Mouse (Mus musculus) left cerebral cortex, postnatal 36 days (tissue): ENCODE results near the gene Dnajb11. TPM values are rescaled to one million over a fixed set of nuclear protein-coding genes. Genes with fewer than 3 reads are reported as not detected.

Experiments
- DNase-seq, 2 experiments: peaks; one replicate each; pipeline ENCODE4 v3.0.0; 2021 to 2022; ENCODE audit warnings: low spot score in 2 of 2, mixed read lengths in 1 of 2
- intact Hi-C: fragments of 180-260 bp; cut with DNase I; formaldehyde crosslinking; loops from one replicate; pipeline ENCODE4 v1.15.1; 2025
- total RNA-seq, 2 experiments: library from RNA; stranded (reverse); gene quantifications; 2 replicates each; pipeline ENCODE4 v1.2.3; 2021

The Dnajb11 gene
- total RNA-seq, 2 experiments from 2014 or later = 64.7 to 71.8 TPM

DNA sequence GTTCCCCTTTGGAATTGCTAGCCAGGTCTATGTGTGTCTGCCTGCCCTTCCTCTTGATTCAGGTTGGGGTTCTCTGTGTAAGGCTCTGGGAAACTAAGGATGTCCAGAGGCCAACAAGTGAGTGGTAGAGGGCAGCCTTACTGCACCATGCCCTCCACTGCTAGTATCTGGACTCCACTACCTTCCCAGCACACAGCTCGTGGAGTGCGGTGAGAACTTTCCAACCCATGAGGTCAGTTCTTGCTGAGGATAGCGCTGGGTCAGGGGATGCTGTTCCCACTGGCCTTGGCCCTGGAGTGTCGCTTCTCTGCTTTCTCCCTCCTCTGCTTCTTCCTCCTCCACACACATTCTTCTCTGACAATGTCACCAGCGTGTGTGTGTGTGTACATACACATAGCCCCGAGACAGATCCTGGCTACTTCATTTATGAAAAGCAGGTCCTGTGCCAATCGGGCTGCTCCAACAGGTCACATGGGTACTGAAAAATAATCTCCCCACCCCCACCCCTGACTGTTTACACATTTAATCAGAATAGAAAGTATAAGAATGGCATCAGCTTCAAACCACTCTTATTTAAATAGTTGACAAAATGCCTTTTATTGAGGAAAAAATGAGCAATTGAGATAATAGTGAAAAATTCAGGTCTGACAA lies 22.4 kb downstream of the Dnajb11 start:
- intact Hi-C loops = no loop called here

DNA sequence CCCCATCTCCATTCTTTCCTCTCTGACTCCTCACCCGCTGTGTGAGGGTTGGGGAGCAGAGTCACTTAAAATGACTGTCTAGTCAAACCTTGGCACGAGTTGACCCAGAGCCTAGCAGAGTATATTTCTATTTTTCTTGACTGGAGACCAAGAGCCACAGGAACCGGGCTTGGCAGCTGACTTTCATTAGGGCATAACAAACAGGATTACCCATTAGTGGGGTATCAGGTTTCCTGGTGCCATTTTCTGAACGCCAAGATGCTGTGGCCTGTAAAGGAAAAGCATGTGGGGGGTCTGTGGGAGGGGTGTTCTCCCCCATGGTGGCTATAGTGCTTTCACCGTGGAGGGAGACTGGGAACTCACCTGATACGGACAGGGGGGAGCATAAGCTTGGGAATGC lies 23.3 kb downstream of the Dnajb11 start:
- intact Hi-C loops = no loop called here
- no peak for DNase-seq

More for the DNA sequence above, 22.4 kb downstream of the Dnajb11 start:
- no peak for DNase-seq

DNA sequence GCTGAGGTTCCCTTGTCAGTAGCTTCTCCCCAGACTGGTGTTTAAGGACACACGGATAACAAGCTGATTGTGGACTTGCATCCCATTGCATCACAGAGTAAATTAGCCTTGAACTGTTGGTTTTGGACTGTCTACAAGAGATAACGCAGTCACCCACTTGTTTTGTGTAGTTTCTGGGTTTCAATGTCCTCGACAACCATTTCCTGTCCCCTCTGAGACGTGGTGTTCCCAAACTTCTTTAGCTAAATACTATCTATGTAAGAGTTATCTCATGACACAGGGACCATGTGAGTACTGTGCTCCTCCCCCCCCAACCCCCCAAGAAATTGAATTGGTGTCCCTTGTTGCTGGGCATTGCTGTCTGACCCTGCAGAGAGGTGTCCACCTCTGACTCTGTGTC lies 23.8 kb downstream of the Dnajb11 start:
- DNase-seq = no peak
- intact Hi-C loops = no loop called here

DNA sequence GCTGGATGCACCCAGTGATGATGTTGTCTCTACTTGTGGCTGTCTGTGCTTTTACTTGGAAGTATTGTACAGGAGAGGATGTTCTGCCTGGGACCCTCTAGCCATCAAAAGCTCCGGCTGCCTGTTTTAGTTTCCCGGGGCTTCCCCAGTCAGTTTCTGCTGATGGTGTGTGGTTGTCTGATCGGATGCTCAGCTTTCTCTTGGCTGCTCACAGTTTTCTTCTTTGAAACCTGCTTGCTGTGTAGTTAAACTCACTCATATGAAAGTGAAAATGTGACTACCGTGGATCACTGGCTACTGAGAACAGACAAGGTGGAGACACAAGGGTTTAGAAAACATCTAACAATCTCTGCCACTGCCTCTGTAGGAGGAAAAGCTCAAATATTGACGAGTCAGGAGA lies 25.8 kb downstream of the Dnajb11 start:
- no peak for DNase-seq
- intact Hi-C loops = no loop called here

DNA sequence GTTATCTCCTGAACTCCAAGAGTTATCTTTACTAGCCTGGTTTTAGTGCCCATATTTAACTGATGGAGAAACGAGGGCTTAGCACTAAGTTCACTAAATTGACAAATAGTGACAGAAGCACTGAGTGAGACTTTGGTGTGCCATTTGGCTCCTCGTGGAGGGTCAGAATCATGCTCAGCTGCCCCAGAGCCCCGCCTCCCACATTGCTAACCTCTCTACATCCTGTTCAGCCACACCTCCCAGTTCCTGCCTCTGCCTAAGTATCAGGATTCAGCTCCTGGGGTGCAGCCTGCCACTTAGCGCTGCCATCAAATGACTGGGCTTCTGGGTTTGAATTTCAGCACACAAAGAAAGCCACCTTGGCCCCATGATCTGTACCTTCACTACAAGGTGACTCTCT lies 27.7 kb downstream of the Dnajb11 start:
- DNase-seq = no peak
- intact Hi-C loops = no loop called here

DNA sequence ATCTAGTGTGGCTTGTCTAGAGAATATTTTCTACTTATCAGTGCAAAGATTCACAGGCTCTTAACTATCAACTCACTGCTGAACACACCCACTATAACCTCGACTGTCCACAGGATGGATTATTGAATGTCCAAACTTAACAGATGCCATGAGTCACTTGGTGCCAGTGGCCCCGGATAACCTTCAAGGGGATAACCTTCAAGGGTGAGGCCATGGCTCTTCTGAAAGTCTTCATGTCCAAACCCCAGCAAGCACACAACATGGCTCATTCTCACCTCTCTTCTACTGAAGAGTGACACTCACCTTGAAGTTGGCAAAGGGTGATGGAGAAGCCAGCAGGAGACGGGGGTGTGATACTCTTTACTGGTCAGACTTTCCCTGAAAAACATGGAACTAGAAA lies 29.1 kb downstream of the Dnajb11 start:
- DNase-seq = no peak
- intact Hi-C loops = no loop called here

DNA sequence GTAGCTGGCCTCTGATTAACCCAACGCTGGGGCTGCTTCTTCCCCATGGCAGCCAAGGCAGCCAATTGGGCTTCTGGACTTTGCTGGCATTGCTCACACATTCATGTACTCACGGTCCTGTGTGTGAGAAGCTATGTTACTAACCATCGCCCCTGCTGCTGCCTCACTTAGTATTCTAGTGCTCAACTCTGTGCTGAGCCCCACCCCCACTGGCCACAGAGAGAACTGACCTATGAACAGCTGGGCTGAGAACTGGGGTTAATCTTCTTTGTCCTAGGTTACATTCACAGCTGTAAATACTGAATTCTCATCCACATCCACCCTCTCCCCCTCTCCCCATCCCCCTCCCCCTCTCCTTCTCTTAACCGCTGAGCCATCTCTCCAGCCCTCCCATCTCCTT lies 31.2 kb downstream of the Dnajb11 start:
- no peak for DNase-seq
- intact Hi-C loops = no loop called here

DNA sequence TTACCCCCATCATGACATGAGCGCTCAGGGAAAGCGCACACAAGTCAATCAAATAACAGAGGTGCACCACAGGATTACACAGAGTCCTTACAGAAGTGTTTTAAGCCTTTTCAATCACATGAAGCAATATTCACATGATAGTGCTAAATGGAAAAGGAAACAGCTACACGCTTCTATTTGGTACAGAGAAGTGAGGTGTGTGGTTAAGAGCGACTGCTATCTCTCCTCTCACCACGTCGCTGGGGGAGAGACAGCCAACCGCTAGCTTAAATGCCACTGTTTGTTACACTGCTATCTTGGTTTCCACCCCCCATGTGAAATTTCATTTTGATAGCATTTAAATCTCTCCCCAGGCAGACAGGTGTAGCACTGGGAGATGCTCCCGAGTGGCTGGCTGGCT lies 32.1 kb downstream of the Dnajb11 start:
- intact Hi-C loops = no loop called here
- DNase-seq = no peak

DNA sequence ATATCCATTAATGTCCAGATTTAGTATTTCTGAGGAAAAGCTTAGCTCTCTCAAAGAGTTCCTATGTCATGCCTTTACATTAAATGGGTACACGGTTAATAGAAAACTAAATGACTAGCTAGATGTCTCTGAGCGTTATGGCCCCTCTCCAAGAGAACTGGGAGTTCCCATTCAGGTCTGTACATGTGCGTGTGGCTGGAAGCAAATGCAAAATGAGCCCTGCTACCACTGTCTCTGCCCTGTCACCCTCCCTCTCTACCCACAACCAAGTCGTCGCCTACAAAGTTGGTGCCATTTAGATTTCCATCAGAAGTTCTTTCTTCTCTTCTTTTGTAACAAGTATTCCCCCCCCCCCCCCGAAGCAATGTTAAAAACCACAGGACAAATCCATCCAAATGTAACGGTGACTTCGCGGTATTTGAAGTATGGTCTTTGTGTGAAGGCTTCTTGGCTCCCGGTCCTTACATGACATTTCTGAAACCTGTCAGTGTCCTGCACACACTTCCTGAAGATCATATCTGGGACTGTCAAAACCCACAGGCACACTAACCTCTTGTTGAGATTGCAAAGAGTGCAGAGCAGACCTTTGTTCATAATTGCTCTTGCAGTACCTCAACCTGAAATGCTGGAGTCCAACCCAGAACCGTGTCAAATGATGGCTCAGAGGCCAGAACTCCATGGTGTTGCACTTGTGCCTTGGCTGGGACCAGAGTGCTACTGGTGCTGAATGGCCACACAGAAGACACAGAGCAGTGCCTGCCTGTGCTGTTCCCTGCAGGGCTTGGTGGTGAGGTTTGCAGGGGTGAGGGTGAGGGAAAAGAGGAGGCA lies 33.3 kb downstream of the Dnajb11 start, which contains the start of gene Ahsg:
Gene Ahsg (plus strand): TSS at position 595 of the 828 bp plus-strand sequence.
- intact Hi-C loops = no loop called here
- no peak for DNase-seq

DNA sequence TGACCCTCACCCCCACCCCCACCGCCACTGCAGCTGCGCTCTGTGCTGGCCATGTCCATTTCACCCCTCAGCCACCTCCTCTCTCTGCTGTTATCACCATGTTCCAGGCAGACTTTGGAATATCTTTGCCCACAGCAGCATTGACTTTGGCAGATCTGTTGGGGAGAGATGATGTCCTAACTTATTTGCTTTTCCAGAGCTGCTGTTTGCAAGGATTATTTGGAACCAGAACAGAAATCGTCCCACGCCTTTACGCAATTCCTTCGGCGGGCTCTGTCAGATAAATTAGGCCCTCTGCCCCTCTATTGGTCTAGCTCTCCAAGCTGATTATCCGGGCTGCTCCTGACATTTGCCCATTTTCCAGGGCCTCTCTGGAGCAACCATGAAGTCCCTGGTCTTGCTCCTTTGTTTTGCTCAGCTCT lies 34.1 kb downstream of the Dnajb11 start:
- no peak for DNase-seq
- intact Hi-C loops = no loop called here

DNA sequence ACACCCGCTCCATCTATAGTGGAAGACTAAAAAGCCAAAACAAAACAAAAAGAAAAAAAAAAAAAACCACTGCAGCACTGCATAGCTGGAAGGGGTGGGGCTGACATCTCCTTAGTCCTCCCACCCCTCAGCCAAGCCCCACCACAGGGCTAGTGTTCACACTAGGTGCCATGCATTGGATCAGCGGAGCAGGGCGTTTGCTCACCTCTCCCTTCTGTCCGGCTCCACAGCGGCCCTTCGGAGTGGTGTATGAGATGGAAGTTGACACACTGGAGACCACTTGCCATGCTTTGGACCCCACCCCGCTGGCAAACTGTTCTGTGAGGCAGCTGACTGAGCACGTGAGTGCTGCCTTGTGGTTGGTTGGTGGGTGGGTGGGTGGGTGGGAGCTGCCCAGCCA lies 36.5 kb downstream of the Dnajb11 start:
- intact Hi-C loops = no loop called here
- no peak for DNase-seq

DNA sequence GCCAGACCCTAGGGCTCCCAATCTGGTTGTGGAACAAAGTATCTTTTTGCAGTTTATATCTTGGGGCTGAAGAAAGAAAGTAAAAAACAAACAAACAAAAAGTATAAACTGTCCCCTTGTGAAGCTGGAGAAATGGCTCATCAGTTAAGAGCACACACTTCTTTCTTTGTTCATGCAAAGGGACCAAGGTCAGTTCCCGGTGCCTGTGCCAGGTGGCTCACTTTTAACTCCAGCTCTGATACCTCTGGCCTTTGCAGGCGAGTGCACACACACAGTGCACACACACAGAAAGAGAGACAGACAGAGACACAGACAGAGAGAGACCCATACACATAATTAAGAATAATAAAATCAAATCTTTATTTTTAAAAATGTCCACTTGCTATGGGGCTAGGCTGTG lies 39.0 kb downstream of the Dnajb11 start:
- no peak for DNase-seq
- intact Hi-C loops = no loop called here

DNA sequence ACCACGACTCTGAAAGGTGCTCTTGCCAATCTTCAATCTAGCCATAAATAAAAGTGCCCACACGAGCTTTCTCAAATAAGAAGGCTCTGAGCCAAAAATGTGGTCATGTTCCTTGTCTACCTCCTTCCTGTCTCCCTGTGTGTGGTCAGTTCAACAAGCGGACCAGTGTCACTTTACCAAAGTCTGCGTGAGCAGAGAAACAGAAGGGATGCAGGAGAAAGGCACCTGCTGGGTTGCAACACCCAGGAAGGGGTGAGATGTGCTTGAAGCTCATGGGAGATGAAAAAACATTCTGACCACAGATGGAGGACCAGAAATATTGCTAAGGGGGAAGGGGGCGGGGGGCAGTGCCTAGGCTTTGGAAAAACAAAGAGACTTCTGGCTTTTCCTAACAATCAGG lies 41.7 kb downstream of the Dnajb11 start:
- DNase-seq = no peak
- intact Hi-C loops = no loop called here

DNA sequence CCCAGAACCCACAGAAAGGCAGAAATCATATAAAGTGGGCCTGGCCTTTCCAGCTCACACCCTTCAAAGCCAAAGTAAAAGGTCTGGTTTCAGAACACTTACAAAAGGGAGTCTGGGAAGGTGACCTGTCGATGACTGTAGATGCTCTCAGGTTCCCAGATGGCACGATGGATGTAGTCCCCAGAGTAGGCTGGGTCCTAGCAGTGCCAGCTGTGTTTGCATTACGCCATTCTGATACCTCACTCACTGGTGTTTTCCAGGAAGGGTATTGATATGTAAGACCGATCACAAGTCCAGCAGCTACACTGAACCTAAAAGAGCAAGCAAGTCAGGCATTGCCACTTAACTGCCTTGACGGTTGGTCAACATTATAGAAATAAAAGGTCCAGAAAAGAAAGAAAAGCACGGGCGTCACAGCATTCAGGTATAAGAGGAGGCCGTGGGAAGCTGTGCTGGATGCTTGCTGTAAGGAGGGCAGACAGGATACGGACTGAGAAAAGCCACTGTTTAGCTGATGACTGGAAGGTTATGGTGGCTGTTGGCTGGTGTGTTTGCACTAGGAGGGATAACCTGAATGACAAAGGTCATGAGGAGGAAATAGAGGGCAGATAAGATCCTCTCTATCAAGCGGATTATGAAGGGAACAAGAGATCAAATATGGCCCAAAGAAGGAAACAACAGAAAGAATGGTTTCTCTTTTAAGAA lies 42.4 kb downstream of the Dnajb11 start:
- intact Hi-C loops = no loop called here
- DNase-seq = no peak

DNA sequence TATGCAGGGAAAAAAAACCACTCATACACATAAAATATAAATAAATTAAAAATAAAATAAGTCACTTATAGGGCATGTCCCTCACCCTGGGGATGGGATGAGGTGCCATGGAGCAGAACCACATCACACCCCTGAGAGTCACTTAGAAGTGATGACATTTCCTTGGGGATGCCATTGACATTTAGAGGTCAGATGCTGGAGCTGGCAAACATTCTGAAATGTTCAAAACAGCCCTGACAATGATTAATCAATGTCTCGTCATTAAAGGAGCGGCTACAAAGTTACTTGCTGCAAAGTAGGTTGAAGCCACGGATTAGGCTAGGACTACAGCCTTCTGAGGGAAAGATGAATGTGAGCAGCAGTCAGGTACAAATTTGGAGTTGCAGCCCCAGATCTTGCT lies 43.7 kb downstream of the Dnajb11 start:
- DNase-seq = no peak
- intact Hi-C loops = no loop called here

DNA sequence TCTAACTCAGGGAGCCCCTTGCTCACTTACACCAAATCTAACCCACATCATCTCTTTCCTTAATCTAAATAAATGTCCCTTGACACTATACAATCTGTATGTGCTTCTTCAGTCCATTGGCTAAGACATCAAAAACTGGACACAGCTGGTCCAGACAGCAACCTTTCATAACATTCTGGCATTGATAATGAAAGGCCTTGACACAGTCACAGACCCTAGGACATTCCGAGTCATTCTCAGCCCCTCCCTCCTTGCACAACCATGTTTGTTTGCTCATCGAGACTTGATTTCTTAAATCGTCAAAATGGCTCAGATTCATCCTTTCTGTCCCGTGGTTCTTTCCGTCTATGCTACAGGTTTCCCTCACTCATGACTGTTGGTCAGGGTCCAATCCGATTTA lies 51.6 kb downstream of the Dnajb11 start:
- DNase-seq = no peak
- intact Hi-C loops = no loop called here

DNA sequence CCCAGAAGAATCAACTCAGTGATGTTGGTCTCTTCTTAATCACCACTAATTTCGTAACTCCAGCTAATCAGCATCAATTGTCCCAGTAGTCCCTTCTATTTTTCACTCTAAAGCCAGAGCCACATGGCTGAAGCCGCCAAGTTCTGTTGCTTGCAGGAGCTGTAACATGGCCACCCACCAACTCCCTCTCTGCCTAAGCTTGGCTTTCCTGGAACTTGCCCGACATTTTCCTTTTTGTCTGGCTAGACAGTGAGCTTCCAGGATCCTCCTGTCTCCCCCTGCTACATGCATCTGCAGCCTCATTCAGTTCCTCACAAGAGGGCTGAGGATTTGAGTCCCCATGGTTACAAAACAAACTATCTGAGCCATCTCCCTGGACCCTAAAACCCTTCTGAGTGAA lies 54.3 kb downstream of the Dnajb11 start:
- intact Hi-C loops = no loop called here
- DNase-seq = peak; percentile 15 to 19

DNA sequence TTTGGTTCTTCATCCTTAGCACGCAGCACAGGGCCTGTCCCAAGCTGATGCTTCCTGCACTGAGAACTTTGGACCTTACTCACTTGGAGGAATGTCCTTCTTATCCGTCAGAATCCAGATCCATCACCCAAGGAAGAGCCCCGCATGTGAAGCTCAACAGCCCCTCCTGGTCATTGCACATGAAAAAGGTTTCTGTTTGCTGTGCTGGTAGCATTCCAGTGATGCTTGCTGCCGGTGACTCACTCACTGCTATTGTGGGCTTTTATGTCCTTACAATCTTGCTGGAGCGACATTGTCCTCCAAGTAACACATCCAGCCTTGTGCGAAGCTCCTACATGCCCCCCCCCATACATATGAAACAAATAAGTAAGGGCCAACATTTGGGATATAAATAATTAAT lies 55.2 kb downstream of the Dnajb11 start:
- no peak for DNase-seq
- intact Hi-C loops = no loop called here

DNA sequence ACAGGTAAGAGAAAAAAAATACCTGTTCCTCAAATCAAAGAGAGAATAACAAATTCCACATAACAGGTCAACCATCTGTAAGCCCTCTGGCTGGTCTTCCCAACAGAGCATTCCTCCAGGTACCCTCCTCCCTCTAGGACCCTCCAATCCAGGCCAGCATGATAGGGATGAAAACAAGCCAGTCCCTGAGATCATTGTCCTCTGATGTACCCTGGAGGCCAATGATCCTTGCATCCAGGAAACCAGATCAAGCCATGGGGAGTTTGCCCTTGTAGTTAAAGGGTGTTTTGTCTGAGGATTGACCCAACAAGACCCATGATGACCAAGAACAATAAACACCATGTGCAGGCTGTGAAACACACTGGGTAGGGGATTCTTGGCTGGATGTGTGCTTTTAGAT lies 56.6 kb downstream of the Dnajb11 start:
- no peak for DNase-seq

DNA sequence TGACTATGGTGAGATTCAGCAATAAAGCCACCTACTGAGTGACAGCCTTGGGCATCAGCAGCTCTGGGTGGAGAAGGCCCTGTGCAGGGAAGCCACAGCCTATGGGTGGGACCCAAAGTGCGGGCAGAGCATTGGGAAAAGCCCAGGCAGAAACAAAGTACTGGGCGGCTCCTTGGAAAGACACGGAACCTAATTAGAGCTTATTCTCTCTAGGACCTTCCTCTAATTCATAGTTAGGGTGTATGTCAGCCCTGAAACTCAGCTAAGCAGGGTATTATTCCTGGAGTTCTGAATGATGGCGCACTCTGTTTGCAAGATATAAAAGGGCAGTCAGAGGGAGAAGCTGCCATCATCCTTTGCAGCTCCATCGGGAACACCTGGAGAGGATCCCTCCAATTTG lies 60.4 kb downstream of the Dnajb11 start, which contains the start of gene Fetub:
Gene Fetub (plus strand): TSS at position 301 of the 400 bp plus-strand sequence.
- intact Hi-C loops = no loop called here
- no peak for DNase-seq

More for the DNA sequence above, 56.6 kb downstream of the Dnajb11 start:
- intact Hi-C loops = no loop called here
